Mouse (Mus musculus) myocyte (in vitro differentiated cells): ENCODE data around the gene Tpt1.

Experiments
- POLR2A ChIP-seq: IDR thresholded peaks from one replicate; pipeline ENCODE4 v1.6.1; 2011; ENCODE audit warnings: low read depth, mild to moderate bottlenecking, control low read depth, moderate library complexity; ENCODE audit not compliant: insufficient read length
- USF1 ChIP-seq: IDR thresholded peaks from one replicate; pipeline ENCODE4 v1.6.1; 2011; ENCODE audit warnings: low read depth, mild to moderate bottlenecking, control low read depth, moderate library complexity

DNA sequence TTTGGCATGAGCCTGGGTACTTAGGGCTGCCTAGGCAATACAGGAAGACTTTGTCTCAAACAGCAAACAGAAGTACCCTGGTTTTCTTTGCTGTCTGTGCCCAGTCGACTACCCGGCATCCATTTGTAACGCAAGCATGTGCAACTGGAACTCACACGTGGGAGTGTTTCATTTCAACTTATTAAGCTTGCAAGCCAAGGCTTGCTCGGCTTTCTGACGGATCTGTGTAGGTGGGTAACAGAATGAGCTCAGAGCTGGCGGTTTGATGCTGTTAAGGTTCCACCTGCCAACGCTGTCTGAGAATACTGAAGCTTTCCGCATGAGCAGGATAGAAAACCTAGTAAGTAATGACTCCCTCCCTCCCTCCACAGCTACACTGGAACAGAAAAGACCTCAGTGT, 47.2 kb downstream of the Tpt1 start:
- no peak for TF ChIP-seq USF1
- TF ChIP-seq POLR2A = no peak
